Mouse (Mus musculus) kidney, adult 2 months (tissue): Measurements from ENCODE around the gene Aip. TPM values are rescaled to one million over a fixed set of nuclear protein-coding genes. Genes with fewer than 3 reads are reported as not detected.

Experiments used
- DNase-seq: peaks from one replicate; pipeline ENCODE4 v3.0.0; 2021
- H3K27ac ChIP-seq: fragments of 200-500 bp; 2 replicates; pipeline ENCODE4 v1.5.1; 2012; ENCODE audit warnings: low read depth, low read length, control low read depth, inconsistent platforms; ENCODE audit not compliant: insufficient read depth
- H3K27me3 ChIP-seq: fragments of 200-500 bp; replicated peaks from 2 replicates; pipeline ENCODE4 v1.6.1; 2012; ENCODE audit warnings: mild to moderate bottlenecking, moderate library complexity, low read length, inconsistent platforms; ENCODE audit not compliant: control insufficient read depth, insufficient read depth
- H3K36me3 ChIP-seq: fragments of 200-500 bp; 2 replicates; pipeline ENCODE4 v1.6.1; 2012; ENCODE audit warnings: mild to moderate bottlenecking, moderate library complexity, low read length, inconsistent platforms; ENCODE audit not compliant: control insufficient read depth, insufficient read depth
- H3K4me1 ChIP-seq: fragments of 200-500 bp; 2 replicates; pipeline ENCODE4 v1.6.1; 2011; ENCODE audit warnings: low read length; ENCODE audit not compliant: control insufficient read depth, insufficient read depth
- H3K4me3 ChIP-seq: fragments of 200-500 bp; 2 replicates; pipeline ENCODE4 v1.5.1; 2011; ENCODE audit warnings: mild to moderate bottlenecking, low read depth, low read length, control low read depth; ENCODE audit not compliant: insufficient read depth
- CTCF ChIP-seq: fragments of 200-500 bp; conservative IDR thresholded peaks from 2 replicates; pipeline ENCODE4 v1.5.1; 2011; ENCODE audit warnings: low read depth, mild to moderate bottlenecking, control low read depth, low read length, moderate library complexity, mixed read lengths; ENCODE audit not compliant: insufficient read depth, insufficient read length
- POLR2A ChIP-seq: fragments of 200-500 bp; IDR thresholded peaks from one replicate; pipeline ENCODE4 v1.6.1; 2011; ENCODE audit warnings: low read depth, low read length, control low read depth
- WGBS: fragments of 180-500 bp; shearing (Covaris S2); methylation state at CpG from one replicate; pipeline ENCODE4 v1.1.7; 2018; 5-methylcytosine and 5-hydroxymethylcytosine counted together
- polyA plus RNA-seq: library from polyadenylated mRNA; depleted of rRNA; stranded (reverse); fragments of >200 nt; gene quantifications from 2 replicates; pipeline ENCODE4 v1.2.3, GENCODE M21; 2012

Aip gene
- polyA plus RNA-seq, 1 experiment: 96.2 TPM

DNA sequence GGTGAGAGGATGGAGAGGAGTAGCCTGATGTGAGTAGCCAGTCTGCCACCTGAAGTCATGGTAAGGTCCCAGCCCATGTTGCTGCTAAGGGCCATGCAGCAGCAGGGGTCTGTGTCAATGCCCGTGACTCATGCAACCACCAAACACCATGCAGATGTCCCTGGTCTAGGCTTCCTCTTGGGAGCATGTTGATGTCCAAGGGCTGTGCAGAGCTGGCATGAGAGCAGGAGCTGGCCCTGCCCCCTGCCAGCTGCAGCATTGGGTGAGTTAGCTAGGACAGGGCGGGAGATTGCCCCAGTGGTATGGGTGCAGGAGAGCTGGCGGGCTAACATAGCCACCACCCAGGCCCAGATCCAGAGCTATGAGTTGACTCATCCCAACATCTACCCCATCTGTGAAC, 35.2 kb downstream of the Aip start:
- TF ChIP-seq CTCF: no peak
- no peak overlapping the region for H3K27ac ChIP-seq
- H3K36me3 ChIP-seq: no peaks in the 10 kb centered on the region
- 89% methylated on average over 3 of the region's 3 CpGs for WGBS
- no peak overlapping the region for H3K4me3 ChIP-seq
- no peaks in the 10 kb centered on the region for H3K4me1 ChIP-seq
- no peak for DNase-seq
- H3K27me3 ChIP-seq: no peaks in the 10 kb centered on the region

DNA sequence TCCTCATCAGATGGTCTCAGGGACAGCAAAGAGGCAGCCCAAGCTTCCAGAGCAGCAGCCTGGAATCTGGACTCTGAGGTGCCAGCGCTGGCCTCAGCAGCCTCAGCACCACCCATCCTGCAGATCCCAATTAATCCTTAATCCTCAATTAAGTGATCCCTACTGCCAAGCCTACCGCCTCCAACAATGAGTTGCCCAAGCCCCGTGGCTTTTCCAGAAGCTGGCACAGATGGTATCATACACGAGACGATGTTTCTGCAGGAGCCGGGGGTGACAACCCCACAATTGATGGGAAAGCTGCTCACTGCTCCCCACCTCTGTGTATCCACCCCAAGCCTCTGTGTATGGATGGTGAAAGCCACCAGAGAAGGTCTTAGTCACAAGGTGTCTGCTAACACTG, 36.5 kb downstream of the Aip start:
- DNase-seq: no peak
- Histone ChIP-seq H3K27ac (no peak overlapping the region), H3K4me3 (no peak overlapping the region), H3K4me1 (no peaks in the 10 kb centered on the region), H3K36me3 (no peaks in the 10 kb centered on the region), H3K27me3 (no peaks in the 10 kb centered on the region)
- 67% methylated on average over 6 of the region's 6 CpGs for WGBS
- TF ChIP-seq POLR2A (no peak), CTCF (no peak)

DNA sequence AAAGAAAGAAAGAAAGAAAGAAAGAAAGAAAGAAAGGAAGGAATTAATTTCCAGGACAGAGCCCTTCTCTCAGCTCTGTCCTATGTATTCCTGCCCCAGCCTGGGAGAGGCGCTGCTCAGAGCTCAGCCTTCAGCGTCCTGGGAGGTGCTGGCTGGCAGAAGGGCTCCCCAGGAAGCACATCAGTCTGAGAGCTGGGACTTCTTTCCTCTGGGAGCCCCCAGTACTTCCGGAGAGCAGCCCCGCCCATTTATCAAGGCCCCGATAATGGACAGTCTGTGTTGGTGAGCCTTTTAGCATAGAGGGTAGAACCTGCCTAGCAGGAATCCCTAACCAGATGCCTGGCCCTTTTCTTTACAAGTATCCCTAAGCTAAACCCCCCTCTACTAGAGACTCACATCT, 37.5 kb downstream of the Aip start:
- TF ChIP-seq CTCF: no peak
- TF ChIP-seq POLR2A: no peak
- no peak for DNase-seq
- no peak overlapping the region for H3K4me3 ChIP-seq
- no peaks in the 10 kb centered on the region for H3K27me3 ChIP-seq
- 61% methylated on average over 5 of the region's 5 CpGs for WGBS
- no peak overlapping the region for H3K27ac ChIP-seq
- no peaks in the 10 kb centered on the region for H3K4me1 ChIP-seq
- H3K36me3 ChIP-seq: no peaks in the 10 kb centered on the region

DNA sequence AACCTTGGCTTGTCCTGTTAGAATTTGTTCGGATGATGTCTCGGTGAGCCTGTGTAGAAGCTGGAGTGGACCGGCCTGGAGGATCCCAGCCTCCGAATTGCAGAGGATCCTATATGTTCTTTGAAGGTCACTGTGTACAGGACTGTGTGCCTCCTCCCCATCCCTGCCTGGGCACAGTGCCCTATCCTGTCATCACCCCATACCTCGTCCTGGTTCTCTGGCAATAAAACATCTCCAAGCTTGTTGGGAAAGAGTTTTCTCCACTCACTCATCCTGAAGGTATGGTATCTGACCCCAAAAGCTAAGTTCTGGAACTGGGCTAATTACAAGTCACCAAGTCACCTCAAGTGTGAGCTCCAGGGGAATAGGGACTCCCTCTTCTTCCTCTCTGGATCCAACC, 38.6 kb downstream of the Aip start:
- Histone ChIP-seq H3K27ac (no peak overlapping the region), H3K4me3 (no peak overlapping the region), H3K4me1 (no peaks in the 10 kb centered on the region), H3K27me3 (no peaks in the 10 kb centered on the region), H3K36me3 (no peaks in the 10 kb centered on the region)
- TF ChIP-seq POLR2A: no peak
- TF ChIP-seq CTCF: no peak
- WGBS: 81% methylated on average over 5 of the region's 5 CpGs
- DNase-seq: no peak

DNA sequence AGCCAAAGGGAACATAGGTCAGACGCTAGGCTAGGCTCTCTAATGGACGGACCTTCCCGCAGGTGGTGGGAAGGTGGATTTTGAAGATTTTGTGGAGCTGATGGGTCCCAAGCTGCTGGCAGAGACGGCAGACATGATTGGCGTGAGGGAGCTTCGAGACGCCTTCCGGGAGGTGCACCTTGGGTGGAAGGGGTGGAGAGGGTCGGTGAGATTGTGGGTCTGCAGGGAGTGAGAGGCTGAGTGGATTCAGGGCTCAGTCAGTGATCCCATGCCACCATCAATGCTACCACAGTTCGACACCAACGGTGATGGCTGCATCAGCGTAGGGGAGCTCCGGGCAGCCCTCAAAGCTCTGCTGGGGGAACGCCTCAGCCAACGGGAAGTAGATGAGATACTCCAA, 39.5 kb downstream of the Aip start:
- no peak for DNase-seq
- no peak for TF ChIP-seq CTCF
- TF ChIP-seq POLR2A: no peak

DNA sequence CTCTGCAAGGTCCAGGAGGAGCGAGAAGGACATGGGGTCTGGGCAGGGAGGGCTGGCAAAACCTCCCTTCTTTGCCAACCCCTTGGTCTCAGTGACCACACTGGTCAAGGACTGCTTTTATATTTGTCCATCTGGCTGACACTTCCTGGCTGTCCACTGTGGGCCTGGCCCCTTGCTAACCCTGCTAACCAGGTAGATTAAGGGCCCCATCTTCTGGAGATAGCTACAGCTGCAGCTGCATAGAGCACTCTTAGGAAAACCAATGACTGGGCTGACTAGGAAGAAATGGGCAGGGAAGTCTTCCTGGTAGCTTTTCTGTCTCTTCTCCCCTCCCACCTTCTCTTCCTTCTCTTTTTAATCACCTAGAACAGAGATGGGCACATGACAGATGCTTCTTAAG, 40.7 kb downstream of the Aip start:
- no peak overlapping the region for H3K27ac ChIP-seq
- peak; percentile 69 for DNase-seq
- H3K27me3 ChIP-seq: no peaks in the 10 kb centered on the region
- H3K4me3 ChIP-seq: no peak overlapping the region
- TF ChIP-seq POLR2A: no peak
- peak; percentile 81 for TF ChIP-seq CTCF
- no peaks in the 10 kb centered on the region; the same call in 1 of the 2 replicates for H3K4me1 ChIP-seq
- 94% methylated on average over 1 of the region's 1 CpGs for whole genome bisulfite sequencing
- H3K36me3 ChIP-seq: no peaks in the 10 kb centered on the region

More for the DNA sequence above, 39.5 kb downstream of the Aip start:
- Histone ChIP-seq H3K4me3 (no peak overlapping the region), H3K4me1 (no peaks in the 10 kb centered on the region; the same call in 1 of the 2 replicates), H3K27me3 (no peaks in the 10 kb centered on the region), H3K36me3 (no peaks in the 10 kb centered on the region), H3K27ac (no peak overlapping the region)
- WGBS: 89% methylated on average over 15 of the region's 15 CpGs

DNA sequence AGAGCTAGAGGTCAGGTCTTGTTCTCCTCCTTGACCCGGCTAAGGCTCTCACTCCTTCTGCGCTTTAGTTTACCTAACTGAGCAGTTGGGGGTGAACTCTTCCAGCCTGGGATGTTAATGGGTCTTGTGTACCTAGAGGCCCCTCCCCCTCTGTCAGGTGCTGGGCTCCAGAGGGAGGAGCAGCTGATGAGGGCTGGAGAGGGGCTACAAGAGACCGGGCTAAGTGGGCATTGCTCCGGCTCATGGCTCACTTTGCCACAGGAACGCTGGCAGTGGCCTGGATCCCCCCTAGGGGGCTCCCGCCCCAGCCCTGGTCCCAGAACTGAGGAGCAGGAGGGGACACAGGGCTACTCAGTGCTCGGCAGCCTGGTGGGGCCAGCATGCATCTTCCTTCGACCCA, 41.8 kb downstream of the Aip start:
- no peak overlapping the region for H3K4me3 ChIP-seq
- no peaks in the 10 kb centered on the region for H3K36me3 ChIP-seq
- no peak for DNase-seq
- no peaks in the 10 kb centered on the region for H3K27me3 ChIP-seq
- no peaks in the 10 kb centered on the region; the same call in 1 of the 2 replicates for H3K4me1 ChIP-seq
- 63% methylated on average over 8 of the region's 8 CpGs for WGBS
- TF ChIP-seq POLR2A (no peak), CTCF (no peak)
- no peak overlapping the region for H3K27ac ChIP-seq

DNA sequence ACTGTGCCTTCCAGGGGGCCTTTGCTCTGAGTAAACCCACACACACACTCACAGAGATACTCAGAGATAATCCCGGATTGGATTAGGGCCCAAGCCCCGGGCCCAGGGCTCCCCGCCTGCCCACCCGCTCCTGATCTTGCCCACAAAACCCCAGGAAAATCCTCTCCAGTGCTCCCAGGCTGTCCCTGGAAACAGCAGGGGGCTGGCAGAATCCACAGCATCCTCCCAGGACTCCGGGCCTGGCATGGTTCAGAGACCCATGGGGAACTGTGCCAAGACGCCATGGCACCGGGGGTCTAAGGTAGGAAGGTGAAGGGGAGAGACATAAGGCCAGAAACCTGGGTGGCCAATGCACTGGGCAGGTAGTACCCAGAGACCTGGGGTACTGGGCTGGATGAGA, 42.3 kb downstream of the Aip start:
- Histone ChIP-seq H3K27ac (no peak overlapping the region), H3K4me1 (no peaks in the 10 kb centered on the region; the same call in 1 of the 2 replicates), H3K27me3 (no peaks in the 10 kb centered on the region), H3K4me3 (no peak overlapping the region), H3K36me3 (no peaks in the 10 kb centered on the region)
- WGBS: 89% methylated on average over 7 of the region's 7 CpGs
- TF ChIP-seq CTCF: no peak
- no peak for TF ChIP-seq POLR2A
- no peak for DNase-seq
